Mouse (Mus musculus) 416B (cell line): Measurements from ENCODE around the gene Zc3h10.

Experiments used
- DNase-seq: peaks from one replicate; pipeline ENCODE4 v3.0.0; 2011; ENCODE audit warnings: low read depth

Gene Zc3h10

GRCm38 (mm10) chr10:128547361-128548032, at the start of gene Zc3h10:
TSS of gene Zc3h10 (minus strand) at chr10:128547774.
- peak; percentile 100 for DNase-seq

- DNase-seq = no peak
These were observed 45.2 kb upstream of the Zc3h10 start for GRCm38 (mm10) chr10:128592797-128593196.

- peak; percentile 49 for DNase-seq
These were observed 43.9 kb upstream of the Zc3h10 start for GRCm38 (mm10) chr10:128591436-128591835.

DNA sequence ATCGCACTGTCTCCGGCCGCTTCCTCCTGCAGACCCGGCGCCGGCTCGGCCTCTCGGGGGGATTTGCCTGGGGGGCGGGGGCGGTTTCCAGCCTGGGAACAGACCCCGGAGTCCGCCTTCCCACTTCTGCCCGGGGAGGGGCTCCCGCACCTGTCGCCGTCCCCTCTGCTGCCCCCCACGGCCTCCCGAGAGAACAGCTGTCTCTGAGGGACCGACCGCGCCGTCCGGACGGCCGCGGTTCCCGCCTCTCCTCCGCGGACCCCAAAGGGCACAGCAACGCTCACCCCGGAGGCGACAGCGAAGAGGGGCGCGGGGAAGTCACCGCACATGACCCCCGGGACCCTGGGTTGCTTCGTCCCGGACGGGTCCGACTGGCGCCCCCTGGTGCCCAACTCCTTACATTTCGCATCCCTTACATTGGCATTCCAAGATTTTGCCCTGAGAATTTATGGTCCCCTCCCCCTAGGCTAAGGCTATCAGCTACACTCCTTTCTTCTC, 42.7 kb upstream of the Zc3h10 start:
- DNase-seq = peak; percentile 59

- peak; percentile 76 for DNase-seq
These were observed 42.1 kb upstream of the Zc3h10 start, which contains the start of gene Erbb3 for GRCm38 (mm10) chr10:128589464-128590192. TSS of gene Erbb3 (minus strand) at chr10:128589652.

GRCm38 (mm10) chr10:128588775-128589463, 41.3 kb upstream of the Zc3h10 start:
- no peak for DNase-seq

GRCm38 (mm10) chr10:128588136-128588535, 40.6 kb upstream of the Zc3h10 start:
- DNase-seq = no peak

DNA sequence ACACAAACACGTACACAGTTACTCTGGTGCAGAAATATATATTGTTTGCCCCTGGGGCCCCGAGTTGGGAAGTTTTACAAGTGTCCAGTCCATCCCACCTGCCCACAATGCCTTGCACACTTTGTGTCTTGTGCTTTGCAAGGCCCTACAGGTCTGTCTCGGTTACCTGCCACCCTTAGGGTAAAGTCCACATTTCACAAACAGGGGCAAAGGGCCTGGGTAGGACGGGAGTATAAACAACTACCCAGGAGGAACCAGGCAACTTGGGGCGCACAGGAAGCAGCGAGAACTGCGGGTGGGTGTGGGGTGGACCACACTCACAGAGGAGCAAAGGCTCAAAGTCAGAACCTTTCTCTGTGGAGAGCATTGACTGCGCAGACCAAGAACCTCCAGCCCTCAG, 40.1 kb upstream of the Zc3h10 start:
- no peak for DNase-seq

- no peak for DNase-seq
These were observed 39.5 kb upstream of the Zc3h10 start for GRCm38 (mm10) chr10:128587120-128587519.

- DNase-seq = no peak
These were observed 39.0 kb upstream of the Zc3h10 start for GRCm38 (mm10) chr10:128586546-128586945.

DNA sequence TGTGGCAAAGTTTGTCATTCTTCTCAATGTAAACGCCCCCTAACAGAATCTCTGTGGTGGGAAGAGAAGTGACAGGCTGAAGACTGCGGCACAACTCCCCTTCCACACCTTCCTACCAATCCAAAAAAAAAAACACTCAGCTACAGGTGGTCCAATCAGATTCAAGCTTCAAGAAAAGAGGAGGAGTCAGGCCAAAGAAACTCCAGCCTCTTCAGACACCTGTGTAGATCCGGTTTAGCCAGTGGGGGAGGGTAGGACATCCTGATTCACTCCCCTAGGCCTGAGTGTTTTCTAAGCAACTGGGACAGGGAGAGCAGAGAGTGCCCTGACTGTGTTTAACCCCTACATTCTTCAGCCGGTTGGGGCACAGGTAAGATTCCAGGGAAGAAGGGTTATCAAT, 36.8 kb upstream of the Zc3h10 start:
- DNase-seq = no peak

GRCm38 (mm10) chr10:128583644-128584043, 36.1 kb upstream of the Zc3h10 start:
- no peak for DNase-seq

DNA sequence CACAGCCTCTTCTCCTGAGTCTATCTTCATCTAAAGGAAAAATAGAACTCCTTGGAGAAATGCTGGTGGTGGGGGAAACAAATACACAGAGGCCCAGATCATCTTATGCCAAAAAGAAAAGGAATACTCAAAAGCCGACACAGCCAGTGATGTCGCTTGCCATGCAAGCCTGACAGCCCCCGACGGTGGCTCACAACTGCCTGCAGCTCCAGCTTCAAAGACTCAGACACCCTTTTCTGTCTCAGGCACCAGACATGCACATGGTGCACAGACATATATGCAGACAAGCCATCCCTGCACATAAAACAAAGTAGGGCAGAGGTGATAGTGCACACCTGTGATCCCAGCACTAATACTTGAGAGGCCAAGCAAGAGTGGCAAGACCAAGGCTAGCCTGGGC, 32.2 kb upstream of the Zc3h10 start:
- DNase-seq = no peak

GRCm38 (mm10) chr10:128579298-128579697, 31.7 kb upstream of the Zc3h10 start:
- no peak for DNase-seq

DNA sequence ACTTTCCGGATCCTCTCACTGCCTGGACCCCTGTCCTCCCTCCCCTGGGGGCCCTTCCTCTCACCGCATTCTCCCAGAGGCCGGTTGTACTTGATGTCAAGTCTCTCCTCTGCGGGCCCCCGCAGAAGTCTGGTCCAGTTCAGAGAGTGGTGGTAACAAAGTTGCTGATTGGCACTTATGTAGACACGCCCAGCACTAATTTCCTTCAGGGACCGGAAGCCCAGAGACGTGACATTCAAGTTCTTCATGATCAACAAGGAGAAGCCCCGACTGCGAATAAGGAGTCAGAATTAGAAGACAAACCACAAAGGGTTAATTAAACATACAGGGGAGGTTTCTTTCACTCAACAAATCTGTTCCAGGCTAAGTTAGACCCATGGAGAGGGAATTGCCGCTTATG, 30.8 kb upstream of the Zc3h10 start:
- no peak for DNase-seq

DNA sequence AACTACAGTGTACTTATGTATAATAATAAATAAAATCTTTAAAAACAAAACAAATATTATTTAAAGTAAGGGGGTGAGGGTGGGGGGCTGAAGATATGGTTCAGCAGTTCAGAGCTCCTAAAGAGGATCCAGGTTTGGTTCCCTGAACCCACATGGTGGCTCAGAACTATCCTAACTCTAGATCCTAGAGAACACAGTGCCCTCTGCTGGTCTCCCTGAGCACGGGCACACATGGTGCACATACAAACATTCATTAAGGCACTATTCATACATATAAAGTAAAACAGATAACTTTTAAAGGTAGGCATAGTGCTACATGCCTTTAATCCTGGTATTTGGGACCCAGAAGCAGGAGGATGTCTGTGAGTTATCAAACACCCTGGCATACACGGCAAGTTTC, 27.5 kb upstream of the Zc3h10 start:
- peak; percentile 53 for DNase-seq

DNA sequence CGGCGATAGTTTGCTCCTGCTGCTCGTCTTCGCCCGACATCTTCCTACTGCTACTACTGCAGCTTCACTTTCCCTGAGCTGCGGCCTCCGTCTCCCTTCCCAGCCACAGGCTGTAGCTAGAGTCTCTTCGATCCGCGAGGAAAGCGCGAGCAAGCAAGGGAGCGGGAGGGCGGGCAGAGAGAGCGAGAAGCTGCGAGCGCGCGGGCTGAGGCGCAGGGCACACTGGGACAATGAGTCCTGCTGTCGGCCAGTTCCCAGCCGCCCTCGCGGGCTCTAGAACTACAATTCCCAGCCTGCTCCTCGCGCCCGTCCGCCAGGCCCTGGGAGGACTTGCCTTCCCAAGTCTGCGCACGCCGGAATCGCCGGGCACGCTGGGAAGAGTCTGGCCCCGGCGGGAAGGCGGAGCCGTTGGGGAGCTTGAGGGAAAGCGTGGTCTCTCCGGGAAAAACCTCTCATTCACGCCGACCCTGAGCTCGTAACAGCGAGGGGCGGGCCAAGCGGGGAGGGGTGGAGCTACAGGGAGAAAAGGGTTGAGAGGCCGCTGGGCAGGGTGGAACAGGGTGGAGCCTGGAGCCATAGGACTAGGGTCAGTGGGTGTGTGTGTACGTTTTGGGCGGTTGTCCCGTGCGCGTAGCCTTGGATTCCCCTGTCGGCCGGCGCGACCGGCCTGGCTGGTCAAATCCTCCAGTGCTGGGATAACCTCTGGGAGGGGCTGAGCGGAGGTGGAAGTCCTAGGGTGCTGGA, 18.4 kb upstream of the Zc3h10 start, which contains the start of gene Pa2g4:
Gene Pa2g4, minus strand, starts transcription at position 200 of the 744 bp plus-strand sequence.
- peak; percentile 100 for DNase-seq

DNA sequence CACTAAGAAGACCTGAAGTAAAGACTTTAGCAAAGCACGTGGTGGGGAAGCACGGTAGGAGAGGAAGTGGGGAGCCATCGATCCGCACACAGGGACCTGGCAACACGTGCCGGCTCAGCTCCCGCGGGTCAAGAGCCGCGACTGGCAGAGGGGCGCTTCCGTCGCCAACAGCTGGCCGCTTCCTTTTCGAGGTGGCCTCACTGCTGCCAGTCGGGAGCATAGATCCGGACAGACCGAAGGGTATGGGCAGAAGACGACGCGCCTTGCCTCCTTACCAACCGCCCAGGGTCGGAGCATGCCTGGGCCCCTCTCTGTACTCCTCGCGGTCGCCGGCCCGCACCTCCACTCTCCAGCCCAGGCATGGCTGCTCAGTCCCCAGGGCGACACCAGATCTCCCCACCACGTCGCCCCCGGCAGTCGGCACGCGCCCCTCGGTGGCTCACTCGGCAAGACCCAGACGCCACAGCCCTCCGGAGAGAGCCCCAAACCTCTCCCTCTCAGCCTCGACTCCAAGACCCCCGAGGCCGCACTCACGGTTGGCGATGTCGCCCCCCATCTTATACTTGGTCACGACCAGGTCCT, 17.7 kb upstream of the Zc3h10 start:
- peak; percentile 74 for DNase-seq

GRCm38 (mm10) chr10:128563544-128563943, 16.0 kb upstream of the Zc3h10 start:
- no peak for DNase-seq

GRCm38 (mm10) chr10:128556963-128557362, 9.4 kb upstream of the Zc3h10 start:
- DNase-seq = peak; percentile 21

GRCm38 (mm10) chr10:128556286-128556685, 8.7 kb upstream of the Zc3h10 start:
- DNase-seq = peak; percentile 72
